Mouse (Mus musculus) MEL (cell line): ENCODE data around the gene Ccdc155. TPM values are rescaled to one million over a fixed set of nuclear protein-coding genes. Genes with fewer than 3 reads are reported as not detected.

Experiments used
- DNase-seq: peaks from one replicate; pipeline ENCODE4 v3.0.0; 2011; ENCODE audit warnings: low read depth, low spot score
- H3K27ac ChIP-seq: 2 replicates; pipeline ENCODE4 v1.5.1; 2012; ENCODE audit warnings: low read depth, mild to moderate bottlenecking, control low read depth, low read length, moderate library complexity; ENCODE audit not compliant: control insufficient read depth
- H3K27me3 ChIP-seq, 2 experiments: fragments of 150-350 bp in 1 of 2; sonication (generic) in 1 of 2; 2 replicates each; pipeline ENCODE4 v1.6.1; 2012; ENCODE audit warnings: low read length in 2 of 2, mild to moderate bottlenecking in 2 of 2, improper control_type of control experiment in 1 of 2, moderate library complexity in 1 of 2; ENCODE audit not compliant: insufficient read depth in 2 of 2, control insufficient read depth in 1 of 2
- H3K36me3 ChIP-seq, 2 experiments: 2 replicates each; pipeline ENCODE4 v1.6.1; 2012 to 2014; ENCODE audit warnings: low read length in 2 of 2, improper control_type of control experiment in 1 of 2, inconsistent platforms in 1 of 2, mild to moderate bottlenecking in 1 of 2; ENCODE audit not compliant: insufficient read depth in 2 of 2, control insufficient read depth in 1 of 2
- H3K4me1 ChIP-seq, 2 experiments: fragments of 150-350 bp in 1 of 2; sonication (generic) in 1 of 2; 2 replicates each; pipeline ENCODE4 v1.6.1; 2012; ENCODE audit warnings: low read length in 2 of 2, improper control_type of control experiment in 1 of 2, mild to moderate bottlenecking in 1 of 2; ENCODE audit not compliant: insufficient read depth in 2 of 2, control insufficient read depth in 1 of 2
- H3K4me3 ChIP-seq, 2 experiments: fragments of 150-350 bp in 1 of 2; sonication (generic) in 1 of 2; 2 replicates each; pipeline ENCODE4 v1.5.1; 2012; ENCODE audit warnings: low read depth in 2 of 2, low read length in 2 of 2, mild to moderate bottlenecking in 2 of 2, moderate library complexity in 2 of 2, control low read depth in 1 of 2, improper control_type of control experiment in 1 of 2; ENCODE audit not compliant: control insufficient read depth in 1 of 2, insufficient read depth in 1 of 2
- H3K79me2 ChIP-seq: 2 replicates; pipeline ENCODE4 v1.6.1; 2012; ENCODE audit warnings: mild to moderate bottlenecking, low read length, moderate library complexity; ENCODE audit not compliant: control insufficient read depth, poor library complexity, insufficient read depth
- H3K9ac ChIP-seq: 2 replicates; pipeline ENCODE4 v1.6.1; 2012; ENCODE audit warnings: low read depth, mild to moderate bottlenecking, control low read depth, low read length, moderate library complexity; ENCODE audit not compliant: control insufficient read depth, poor library complexity, severe bottlenecking
- H3K9me3 ChIP-seq: fragments of 150-350 bp; sonication (generic); replicated peaks from 2 replicates; pipeline ENCODE4 v1.6.1; 2012; ENCODE audit warnings: mild to moderate bottlenecking, low read length, improper control_type of control experiment, moderate library complexity; ENCODE audit not compliant: insufficient read depth
- BHLHE40 ChIP-seq: IDR thresholded peaks from 2 replicates; pipeline ENCODE4 v1.6.1; 2012; ENCODE audit warnings: low read depth, mild to moderate bottlenecking, inconsistent platforms, low read length, improper control_type of control experiment, borderline replicate concordance
- CTCF ChIP-seq, 3 experiments: IDR thresholded peaks in 2 of 3; conservative IDR thresholded peaks in 1 of 3; 2 replicates each; pipeline ENCODE4 v1.5.1; 2011 to 2012; ENCODE audit warnings: low read length in 3 of 3, low read depth in 2 of 3, mild to moderate bottlenecking in 2 of 3, improper control_type of control experiment in 1 of 3, inconsistent platforms in 1 of 3, mixed read lengths in 1 of 3, moderate library complexity in 1 of 3; ENCODE audit not compliant: control insufficient read depth in 1 of 3, insufficient read depth in 1 of 3, poor library complexity in 1 of 3, severe bottlenecking in 1 of 3
- E2F4 ChIP-seq: IDR thresholded peaks from 2 replicates; pipeline ENCODE4 v1.6.1; 2011; ENCODE audit warnings: low read depth, low read length, improper control_type of control experiment, borderline replicate concordance
- ELF1 ChIP-seq: IDR thresholded peaks from 2 replicates; pipeline ENCODE4 v1.6.1; 2014; ENCODE audit warnings: low read depth, mild to moderate bottlenecking, inconsistent platforms, low read length, improper control_type of control experiment, moderate library complexity
- GATA1 ChIP-seq: IDR thresholded peaks from 2 replicates; pipeline ENCODE4 v1.6.1; 2011; ENCODE audit warnings: low read depth, low read length, improper control_type of control experiment
- MAFK ChIP-seq: IDR thresholded peaks from 2 replicates; pipeline ENCODE4 v1.6.1; 2011; ENCODE audit warnings: low read depth, mild to moderate bottlenecking, low read length, improper control_type of control experiment, borderline replicate concordance
- MAX ChIP-seq: IDR thresholded peaks from 2 replicates; pipeline ENCODE4 v1.6.1; 2011; ENCODE audit warnings: low read length, improper control_type of control experiment
- MEF2A ChIP-seq: IDR thresholded peaks from 2 replicates; pipeline ENCODE4 v1.6.1; 2014; ENCODE audit warnings: low read depth, mild to moderate bottlenecking, inconsistent platforms, low read length, improper control_type of control experiment; ENCODE audit not compliant: poor library complexity, insufficient replicate concordance, severe bottlenecking; ENCODE audit errors: extremely low read depth
- MYB ChIP-seq: IDR thresholded peaks from 2 replicates; pipeline ENCODE4 v1.6.1; 2011; ENCODE audit warnings: mild to moderate bottlenecking, low read depth, low read length, improper control_type of control experiment
- MYC ChIP-seq: IDR thresholded peaks from 2 replicates; pipeline ENCODE4 v1.6.1; 2011; ENCODE audit warnings: low read depth, mild to moderate bottlenecking, low read length, improper control_type of control experiment, moderate library complexity
- NELFE ChIP-seq: IDR thresholded peaks from 2 replicates; pipeline ENCODE4 v1.6.1; 2011; ENCODE audit warnings: low read depth, low read length, improper control_type of control experiment
- NRF1 ChIP-seq: IDR thresholded peaks from 2 replicates; pipeline ENCODE4 v1.6.1; 2014; ENCODE audit warnings: low read depth, mild to moderate bottlenecking, inconsistent platforms, low read length, improper control_type of control experiment, moderate library complexity; ENCODE audit not compliant: poor library complexity, insufficient read depth, severe bottlenecking
- POLR2A ChIP-seq, 2 experiments: IDR thresholded peaks; 2 replicates each; pipeline ENCODE4 v1.6.1; 2011 to 2012; ENCODE audit warnings: low read length in 2 of 2, mild to moderate bottlenecking in 2 of 2, control low read depth in 1 of 2, improper control_type of control experiment in 1 of 2, low read depth in 1 of 2, moderate library complexity in 1 of 2; ENCODE audit not compliant: control insufficient read depth in 1 of 2, insufficient read depth in 1 of 2, poor library complexity in 1 of 2
- POLR2AphosphoS5 ChIP-seq: IDR thresholded peaks from 2 replicates; pipeline ENCODE4 v1.6.1; 2012; ENCODE audit warnings: low read depth, borderline replicate concordance, mild to moderate bottlenecking, inconsistent platforms, low read length, moderate library complexity, mixed read lengths
- RCOR1 ChIP-seq: IDR thresholded peaks from 2 replicates; pipeline ENCODE4 v1.6.1; 2012; ENCODE audit warnings: low read depth, mild to moderate bottlenecking, inconsistent platforms, low read length, improper control_type of control experiment
- SIN3A ChIP-seq: IDR thresholded peaks from 2 replicates; pipeline ENCODE4 v1.6.1; 2012; ENCODE audit warnings: low read length, improper control_type of control experiment, inconsistent platforms
- TBP ChIP-seq: IDR thresholded peaks from 2 replicates; pipeline ENCODE4 v1.8.0; 2011; ENCODE audit warnings: low read depth, low read length, improper control_type of control experiment
- UBTF ChIP-seq: IDR thresholded peaks from 2 replicates; pipeline ENCODE4 v1.6.1; 2012; ENCODE audit warnings: low read depth, mild to moderate bottlenecking, inconsistent platforms, low read length, improper control_type of control experiment, moderate library complexity, borderline replicate concordance; ENCODE audit not compliant: insufficient read depth
- USF1 ChIP-seq: IDR thresholded peaks from 2 replicates; pipeline ENCODE4 v1.6.1; 2014; ENCODE audit warnings: low read depth, mild to moderate bottlenecking, inconsistent platforms, low read length, improper control_type of control experiment, moderate library complexity
- ZC3H11A ChIP-seq: IDR thresholded peaks from 2 replicates; pipeline ENCODE4 v1.6.1; 2012; ENCODE audit warnings: low read depth, mild to moderate bottlenecking, inconsistent platforms, low read length, improper control_type of control experiment
- ZKSCAN1 ChIP-seq: IDR thresholded peaks from 2 replicates; pipeline ENCODE4 v1.6.1; 2012; ENCODE audit warnings: low read depth, mild to moderate bottlenecking, inconsistent platforms, low read length, improper control_type of control experiment, moderate library complexity
- polyA plus RNA-seq, 2 experiments: library from polyadenylated mRNA; stranded (reverse) in 1 of 2; unstranded in 1 of 2; fragments of >175 nt in 1 of 2; fragments of >200 nt in 1 of 2; gene quantifications; 2 replicates each; pipeline versions ENCODE4 v1.2.1 to v1.2.4; 2012; ENCODE audit warnings: low replicate concordance in 2 of 2, low read depth in 1 of 2; ENCODE audit not compliant: insufficient read length in 2 of 2, insufficient read depth in 1 of 2, missing spikeins in 1 of 2
- total RNA-seq: library from RNA; depleted of rRNA; stranded (reverse); fragments of 300-350 nt; gene quantifications from 2 replicates; pipeline ENCODE4 v1.2.3, GENCODE M21; 2012

The Ccdc155 gene
- total and polyA plus RNA-seq, 3 experiments, result 0.27 to 0.38 TPM; not detected in 1

DNA sequence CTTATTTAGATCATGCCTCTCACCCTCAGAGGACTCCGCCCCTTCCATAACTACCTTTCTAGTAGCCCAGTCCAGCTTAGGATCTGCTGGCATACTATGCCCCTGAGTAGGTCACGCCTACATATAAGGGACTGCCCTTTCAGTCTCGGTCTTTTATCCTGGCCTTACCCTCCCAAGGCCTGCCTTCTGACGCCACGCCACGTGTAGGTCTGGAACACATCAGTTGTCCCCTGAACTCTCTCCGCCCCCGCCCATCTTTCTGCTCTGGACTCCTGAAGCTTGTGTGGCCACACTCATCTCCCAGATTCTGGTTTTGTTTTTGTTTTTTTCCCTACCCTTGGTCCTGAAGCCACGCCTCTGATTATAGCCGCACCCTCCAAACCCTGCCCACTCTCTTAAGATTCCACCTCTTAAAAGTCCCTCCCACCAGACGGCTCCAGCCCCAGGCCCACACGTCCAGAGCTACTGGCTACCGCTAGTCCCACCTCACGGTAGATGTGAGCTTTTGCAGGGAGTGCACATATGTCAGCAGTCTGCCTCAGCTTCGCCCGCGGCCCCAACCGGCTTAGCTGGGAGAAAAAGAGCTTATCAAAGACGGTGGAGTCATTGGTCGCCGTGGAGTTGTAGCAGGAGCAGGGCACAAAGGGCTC lies 30.4 kb upstream of the Ccdc155 start:
- Histone ChIP-seq H3K36me3 (peaks cover 0 to 11% of the 10 kb centered on the region in 2 experiments; a peak in 2 of 4 replicates), H3K9ac (no peak overlapping the region), H3K27ac (no peak overlapping the region), H3K27me3 (no peaks in the 10 kb centered on the region), H3K4me3 (no peak overlapping the region), H3K4me1 (peaks cover 6 to 20% of the 10 kb centered on the region in 2 experiments), H3K9me3 (no peaks in the 10 kb centered on the region), H3K79me2 (peaks cover 4% of the 10 kb centered on the region)
- DNase-seq, result no peak
- TF ChIP-seq MAFK (no peak), NELFE (no peak)

GRCm38 (mm10) chr7:45234333-45234841 lies 29.7 kb upstream of the Ccdc155 start:
- no peak overlapping the region for H3K27ac ChIP-seq
- peaks cover 0 to 8% of the 10 kb centered on the region in 2 experiments; a peak in 2 of 4 replicates for H3K36me3 ChIP-seq
- no peaks in the 10 kb centered on the region for H3K27me3 ChIP-seq
- TF ChIP-seq CTCF (IDR thresholded peaks at IDR 0.05 in 2 of 3, conservative IDR thresholded peaks at IDR 0.05 in 1 of 3; ENCODE audit: control insufficient read depth in 1 of 3, insufficient read depth in 1 of 3, low read depth in 2 of 3, low read length in 3 of 3, poor library complexity in 1 of 3, severe bottlenecking in 1 of 3) (no peak), MEF2A (no peak), MAX (no peak), GATA1 (no peak), ZKSCAN1 (no peak), POLR2AphosphoS5 (no peak), USF1 (no peak), ZC3H11A (no peak), SIN3A (no peak)
- H3K9ac ChIP-seq, result no peak overlapping the region
- no peaks in the 10 kb centered on the region for H3K9me3 ChIP-seq
- peaks cover 4% of the 10 kb centered on the region for H3K79me2 ChIP-seq
- no peak for DNase-seq
- H3K4me3 ChIP-seq, result no peak overlapping the region
- H3K4me1 ChIP-seq, result peaks cover under 1 to 14% of the 10 kb centered on the region in 2 experiments; a peak in 3 of 4 replicates

DNA sequence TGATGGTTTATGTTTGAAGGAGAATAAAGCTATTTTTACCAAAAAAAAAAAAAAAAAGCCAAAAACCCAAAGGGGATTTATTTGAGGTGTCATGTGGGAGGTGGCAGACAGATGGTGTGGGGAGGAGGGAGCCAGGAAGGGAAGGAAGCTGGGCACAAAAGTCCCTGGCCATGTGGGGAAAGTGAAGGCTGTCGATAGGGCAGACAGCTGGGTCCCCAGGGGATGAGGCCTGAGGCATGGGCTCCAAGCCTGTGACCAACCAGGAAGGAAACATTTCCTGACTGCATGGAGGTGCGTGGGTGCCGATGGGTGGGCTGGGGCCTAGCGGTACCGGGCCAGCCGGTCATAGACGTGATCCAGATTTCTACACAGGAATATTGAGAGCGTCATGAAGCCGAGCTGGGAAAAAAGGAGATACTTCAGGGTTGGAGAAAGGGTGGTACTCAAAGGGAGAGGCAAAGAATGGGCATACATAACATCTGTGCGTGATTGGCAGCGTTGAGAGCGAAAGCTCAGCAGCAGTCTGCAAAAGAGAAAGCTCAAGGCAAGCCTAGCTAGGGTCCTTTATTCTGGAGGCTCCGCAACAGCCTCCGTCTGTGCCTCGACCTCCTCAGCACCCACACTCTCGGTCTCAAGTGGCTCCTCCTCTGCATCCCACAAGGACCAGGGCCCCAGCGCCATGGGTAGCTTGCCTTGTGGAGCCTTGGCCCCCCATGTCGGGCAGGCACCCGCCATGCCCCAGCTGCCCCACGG lies 29.1 kb upstream of the Ccdc155 start:
- peaks cover 0 to 8% of the 10 kb centered on the region in 2 experiments; a peak in 2 of 4 replicates for H3K36me3 ChIP-seq
- no peak overlapping the region for H3K9ac ChIP-seq
- no peaks in the 10 kb centered on the region for H3K27me3 ChIP-seq
- no peak for DNase-seq
- peaks cover 4% of the 10 kb centered on the region for H3K79me2 ChIP-seq
- peaks cover 0 to 11% of the 10 kb centered on the region in 2 experiments; a peak in 2 of 4 replicates for H3K4me1 ChIP-seq
- no peak overlapping the region for H3K27ac ChIP-seq
- no peak overlapping the region for H3K4me3 ChIP-seq
- no peak for TF ChIP-seq SIN3A
- TF ChIP-seq UBTF, result no peak
- no peak for TF ChIP-seq MYC
- TF ChIP-seq ZKSCAN1, result no peak
- TF ChIP-seq ZC3H11A, result no peak
- TF ChIP-seq ELF1, result no peak
- no peak for TF ChIP-seq MAX
- TF ChIP-seq POLR2A (IDR thresholded peaks at IDR 0.05; ENCODE audit: control insufficient read depth in 1 of 2, insufficient read depth in 1 of 2, low read depth in 1 of 2, low read length in 2 of 2, poor library complexity in 1 of 2), result no peak
- TF ChIP-seq E2F4, result no peak
- no peak for TF ChIP-seq TBP
- no peak for TF ChIP-seq NELFE
- no peak for TF ChIP-seq NRF1
- no peak for TF ChIP-seq BHLHE40
- TF ChIP-seq MYB, result no peak
- no peak for TF ChIP-seq RCOR1
- no peaks in the 10 kb centered on the region for H3K9me3 ChIP-seq
